Mouse (Mus musculus): ENCODE data around the gene Gm10234.

Gene Gm10234

GRCm38 (mm10) chr6:95321812-95322211 is at the start of gene Gm10234:
TSS of gene Gm10234 (plus strand) at chr6:95322112.
- no peak for DNase-seq (ENCODE audit: low spot score)

DNA sequence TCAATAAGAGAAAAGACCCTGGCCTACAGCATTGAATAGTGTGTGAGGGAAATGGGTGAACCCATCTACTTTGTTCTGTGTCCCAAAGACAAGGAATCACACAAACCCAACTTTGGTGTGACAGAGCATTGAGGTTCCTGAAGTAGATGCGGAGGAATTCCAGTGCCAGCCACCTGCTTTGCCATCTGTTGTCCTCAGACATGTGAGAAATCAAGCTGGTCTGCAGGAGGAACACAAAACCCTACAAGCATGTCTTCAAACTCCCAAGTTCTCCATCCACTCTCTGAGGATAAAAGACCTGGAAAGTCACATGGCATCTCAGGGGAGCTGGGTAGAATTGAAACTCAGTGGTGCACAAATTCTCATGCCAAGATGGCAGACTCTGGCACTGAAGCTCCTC is 44.3 kb upstream of the Gm10234 start:
- no peak for DNase-seq (ENCODE audit: low spot score)

DNA sequence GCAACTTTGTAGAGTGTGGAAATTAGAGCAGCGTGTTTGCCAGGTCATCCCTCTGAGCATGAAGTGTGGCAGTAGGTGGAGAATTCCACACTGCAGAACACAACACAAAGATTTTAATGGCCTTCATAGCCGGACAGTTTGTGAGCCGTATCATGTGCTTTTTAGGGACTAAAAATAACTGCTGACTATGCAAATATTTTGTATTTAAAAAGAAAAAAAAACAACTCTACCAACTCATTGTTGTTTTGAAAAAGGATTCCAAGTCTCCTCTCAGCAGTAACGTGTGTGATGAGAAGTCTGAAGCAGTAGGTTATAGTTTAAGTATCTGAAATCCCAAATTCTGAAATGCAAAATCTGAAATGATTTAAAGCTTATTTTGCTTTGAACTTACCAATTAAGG is 25.9 kb upstream of the Gm10234 start:
- no peak for DNase-seq (ENCODE audit: low spot score)

GRCm38 (mm10) chr6:95298387-95298786 is 23.5 kb upstream of the Gm10234 start:
- no peak for DNase-seq (ENCODE audit: low spot score)

DNA sequence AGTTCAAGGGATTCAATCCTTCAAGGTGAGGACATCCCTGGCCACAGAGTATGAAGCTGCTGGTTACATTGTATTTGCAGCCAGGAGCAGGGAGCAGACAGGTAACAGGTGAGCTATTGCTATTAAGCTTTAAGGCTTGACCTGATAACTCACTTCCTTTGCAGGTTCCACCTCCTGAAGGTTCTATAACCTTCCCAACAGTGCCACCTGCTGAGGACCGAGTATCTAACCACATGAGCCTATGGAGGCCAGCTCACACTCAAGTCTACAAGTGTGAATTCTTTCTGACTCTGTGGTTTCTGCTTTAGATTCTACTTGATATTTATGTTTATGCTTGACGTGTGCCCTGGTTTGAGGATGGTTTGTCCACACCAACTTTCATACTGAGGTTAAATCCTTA is 21.3 kb upstream of the Gm10234 start:
- no peak for DNase-seq (ENCODE audit: low spot score)

DNA sequence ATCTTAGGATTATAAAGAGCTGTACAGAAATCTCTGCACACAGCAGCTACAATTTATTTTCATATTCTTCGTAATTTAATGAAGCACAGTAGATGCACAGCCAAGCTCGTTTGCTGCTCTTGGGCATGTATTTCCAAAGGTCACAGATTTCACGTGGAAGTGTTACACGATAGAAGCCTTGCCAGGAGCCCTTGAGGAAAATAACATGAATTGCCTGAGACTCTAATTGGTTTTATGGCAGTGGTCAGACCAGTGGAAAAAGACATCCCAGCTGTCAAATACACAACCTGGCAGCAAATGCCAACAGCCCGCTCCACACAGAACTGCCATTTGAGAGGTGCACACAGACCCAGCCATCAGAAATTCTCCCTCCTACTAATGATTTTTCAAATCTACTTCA is 9.3 kb downstream of the Gm10234 start:
- DNase-seq (ENCODE audit: low spot score): no peak

GRCm38 (mm10) chr6:95334781-95335180 is 12.9 kb downstream of the Gm10234 start:
- no peak for DNase-seq (ENCODE audit: low spot score)

DNA sequence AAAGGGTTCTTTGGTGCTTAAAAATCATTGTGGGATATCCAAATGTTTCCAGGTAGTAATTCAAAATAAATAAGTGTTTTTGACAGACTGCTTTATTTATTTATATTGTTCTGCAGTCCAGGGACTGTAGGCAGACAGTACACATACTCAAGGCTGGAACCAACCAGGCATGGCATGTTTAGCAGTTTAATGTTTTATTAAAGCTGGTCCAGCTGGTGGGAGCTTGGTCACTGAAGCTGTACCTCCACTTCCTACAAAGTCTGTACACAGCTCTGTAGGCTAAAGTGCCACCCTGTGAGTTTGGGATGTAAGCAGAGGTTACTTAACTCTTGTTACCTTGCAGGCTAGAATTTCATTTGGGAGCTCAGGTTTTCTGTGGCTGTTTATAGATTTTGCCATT is 27.5 kb downstream of the Gm10234 start:
- DNase-seq (ENCODE audit: low spot score): no peak

GRCm38 (mm10) chr6:95353043-95353442 is 31.1 kb downstream of the Gm10234 start:
- no peak for DNase-seq (ENCODE audit: low spot score)

DNA sequence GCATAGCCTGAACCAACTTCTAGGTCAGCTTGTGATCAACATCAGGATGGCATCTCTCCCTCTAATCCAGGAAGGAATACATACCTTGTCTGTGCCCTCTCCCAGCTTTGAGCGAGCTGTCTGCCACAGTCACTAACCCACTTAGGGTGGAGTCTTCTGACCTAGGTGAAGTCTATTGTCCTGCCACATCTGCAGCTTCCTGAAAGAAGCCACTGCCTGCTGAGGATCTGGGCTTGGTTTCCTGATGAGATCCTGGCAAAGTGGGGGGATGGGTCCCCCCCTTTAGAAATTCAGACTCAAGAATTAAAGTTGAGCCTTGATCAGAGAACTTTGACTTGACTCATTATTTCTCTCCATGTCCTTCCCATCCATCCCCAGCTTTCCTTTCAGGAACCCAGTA is 32.0 kb downstream of the Gm10234 start:
- no peak for DNase-seq (ENCODE audit: low spot score)

DNA sequence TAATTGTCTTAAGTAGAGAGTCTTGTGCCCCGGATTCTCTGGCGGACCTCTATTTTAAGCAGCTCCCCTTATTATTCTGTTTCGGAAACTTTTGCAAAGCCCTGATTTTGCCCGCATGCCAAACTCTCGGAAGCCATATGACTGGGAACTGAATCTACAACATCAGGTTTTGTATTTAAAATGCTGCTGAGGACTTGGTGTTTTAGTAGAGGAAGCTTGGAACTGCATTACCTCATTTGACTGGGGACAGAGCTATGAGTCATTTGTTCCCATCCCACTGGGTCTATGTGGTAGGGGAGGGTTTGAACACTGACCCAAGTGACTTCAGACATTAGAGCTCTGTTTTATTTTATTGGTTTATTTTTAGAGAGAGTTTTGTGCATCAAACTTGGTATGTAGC is 38.2 kb downstream of the Gm10234 start:
- DNase-seq (ENCODE audit: low spot score): no peak

DNA sequence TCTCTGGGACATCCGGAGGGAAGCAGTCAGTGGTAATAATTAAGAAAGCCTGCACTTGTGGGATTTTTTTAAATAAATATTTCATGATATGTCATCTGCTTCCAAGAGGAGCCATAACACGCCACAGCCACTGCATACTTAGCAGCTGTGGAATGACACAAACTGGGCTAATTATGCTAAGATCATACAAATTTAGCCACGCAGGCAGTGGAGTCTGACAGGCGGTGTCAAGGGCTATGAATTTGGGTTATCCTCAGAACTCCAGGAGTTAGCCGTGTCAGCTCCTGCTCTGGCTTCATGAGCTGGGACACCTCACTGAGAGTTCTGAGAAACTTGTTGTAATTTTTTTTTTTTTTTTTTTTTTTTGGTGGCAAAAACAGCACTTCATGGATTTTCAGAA is 40.8 kb downstream of the Gm10234 start:
- DNase-seq (ENCODE audit: low spot score): no peak

DNA sequence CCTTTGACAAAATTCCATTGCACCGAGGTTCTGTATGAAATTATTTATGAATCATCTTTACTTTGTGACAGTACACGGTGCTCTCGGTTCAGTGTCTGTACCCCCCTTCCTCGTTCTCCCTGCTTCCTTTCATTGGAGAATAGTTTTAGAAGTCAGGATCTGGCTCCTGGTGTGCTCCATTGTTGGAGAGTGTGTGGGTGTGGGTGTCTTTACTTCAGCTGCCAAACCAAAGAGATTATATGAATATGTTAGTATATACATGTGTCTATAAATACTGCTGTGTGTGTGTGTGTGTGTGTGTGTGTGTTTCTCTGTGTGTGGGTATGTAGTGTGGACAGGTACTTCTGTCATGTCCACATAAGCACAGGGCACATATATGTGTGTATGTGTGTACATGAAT is 49.9 kb downstream of the Gm10234 start:
- DNase-seq (ENCODE audit: low spot score): no peak

Measured in urinary bladder, postnatal 25 days (tissue).